Mouse (Mus musculus): ENCODE measurements at regions not wholly inside any gene's neighbourhood (a gene's known extent, or its start where the extent isn't known, plus 50 kb on each side); places are given as distances from the start of the nearest gene placed in this dataset.

DNA sequence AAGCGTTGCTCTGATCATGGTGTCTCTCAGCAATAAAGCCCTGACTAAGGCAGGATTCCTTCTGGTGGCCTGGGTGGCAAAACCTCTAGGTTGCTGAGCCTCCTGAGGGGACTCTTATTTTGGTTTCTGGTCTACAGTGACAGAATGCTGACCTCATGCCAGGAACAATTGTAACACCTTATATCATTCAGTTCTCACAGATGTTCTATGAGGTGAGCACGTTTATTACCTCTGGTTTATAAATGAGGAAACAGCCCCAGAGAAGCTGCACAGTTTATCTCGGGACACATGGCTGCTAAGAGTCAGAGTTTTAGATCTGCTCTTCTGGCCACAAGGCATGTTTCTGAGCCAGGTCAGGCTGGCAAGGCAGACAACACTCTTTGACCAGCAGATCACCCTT, 324.3 kb downstream of the Bcl11a start:
- Histone ChIP-seq H3K9ac (ENCODE audit: low read length) (no peak overlapping the region), H3K4me1 (ENCODE audit: control insufficient read depth, insufficient read depth, low read length) (no peaks in the 10 kb centered on the region), H3K4me2 (ENCODE audit: low read depth, low read length) (no peak overlapping the region), H3K27me3 (ENCODE audit: control insufficient read depth, insufficient read depth, low read length) (no peaks in the 10 kb centered on the region), H3K27ac (ENCODE audit: low read length) (no peak overlapping the region), H3K4me3 (ENCODE audit: low read length) (no peak overlapping the region), H3K36me3 (ENCODE audit: control insufficient read depth, insufficient read depth) (no peaks in the 10 kb centered on the region), H3K9me3 (replicated peaks; ENCODE audit: control insufficient read depth, low read length) (no peaks in the 10 kb centered on the region)
- ATAC-seq (replicated peaks; ENCODE audit: extremely low read depth, insufficient read depth, low FRiP score), result no peak
- 35% methylated on average over 3 of the region's 3 CpGs for WGBS

DNA sequence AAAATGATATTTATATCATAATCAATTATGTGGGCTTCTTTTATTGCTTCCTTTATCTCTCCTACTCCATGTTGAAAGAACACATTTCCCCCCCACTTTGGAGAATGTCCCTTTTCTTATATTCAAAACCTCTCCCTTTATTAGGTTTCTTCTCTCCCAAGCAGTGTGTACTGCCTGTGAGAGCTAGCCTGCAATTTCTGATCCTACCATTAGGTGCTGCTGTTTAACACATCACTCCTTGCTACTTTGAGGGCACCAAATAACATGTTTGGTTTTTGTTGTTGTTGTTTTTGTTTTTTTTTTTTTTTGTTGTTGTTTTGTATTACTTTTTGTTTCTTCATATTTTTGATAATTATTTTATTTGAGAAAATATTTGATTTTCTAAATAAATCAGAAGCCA, 336.9 kb downstream of the Bcl11a start:
- no peak for ATAC-seq (replicated peaks; ENCODE audit: extremely low read depth, insufficient read depth, low FRiP score)
- no peaks in the 10 kb centered on the region for H3K4me1 ChIP-seq (ENCODE audit: control insufficient read depth, insufficient read depth, low read length)
- H3K4me2 ChIP-seq (ENCODE audit: low read depth, low read length), result no peak overlapping the region
- no peaks in the 10 kb centered on the region for H3K36me3 ChIP-seq (ENCODE audit: control insufficient read depth, insufficient read depth)
- H3K27me3 ChIP-seq (ENCODE audit: control insufficient read depth, insufficient read depth, low read length), result no peaks in the 10 kb centered on the region
- H3K27ac ChIP-seq (ENCODE audit: low read length), result no peak overlapping the region
- no peak overlapping the region for H3K4me3 ChIP-seq (ENCODE audit: low read length)
- peaks cover 6% of the 10 kb centered on the region for H3K9me3 ChIP-seq (replicated peaks; ENCODE audit: control insufficient read depth, low read length)
- no peak overlapping the region for H3K9ac ChIP-seq (ENCODE audit: low read length)

DNA sequence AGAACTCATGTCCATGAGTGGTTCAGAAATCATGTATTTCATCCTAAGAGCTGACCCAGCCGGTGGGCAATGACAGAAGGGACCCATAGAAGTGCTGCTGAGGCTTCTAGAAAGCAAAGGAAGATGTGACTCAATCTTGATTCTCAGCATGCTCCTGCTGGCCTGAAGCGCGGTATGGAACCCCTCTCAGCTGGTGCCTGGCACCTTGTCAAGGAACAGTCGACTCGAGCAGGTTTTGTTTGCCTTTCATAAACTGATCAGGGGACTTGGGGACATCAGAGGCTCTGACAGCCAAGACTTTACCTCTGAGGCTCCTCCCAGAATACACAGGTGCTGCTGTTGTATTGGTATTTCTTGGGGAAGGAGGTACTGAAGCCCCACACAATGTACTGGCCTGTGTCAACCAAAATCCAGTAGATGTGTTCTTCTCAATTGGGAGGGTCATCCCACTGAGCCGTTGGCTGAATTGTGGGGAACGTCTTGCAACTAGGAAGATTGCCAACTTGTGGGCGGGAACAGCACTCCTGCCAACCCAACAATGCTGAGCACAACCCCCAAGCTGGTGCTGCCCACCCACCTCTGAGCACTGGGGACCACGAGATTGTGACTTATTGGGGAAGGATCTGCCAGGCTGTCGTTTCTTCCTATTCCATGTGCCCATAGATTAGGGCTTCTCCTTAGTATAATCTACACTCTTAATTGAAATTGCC, 344.4 kb downstream of the Bcl11a start:
- 79% methylated on average over 10 of the region's 10 CpGs for WGBS
- no peaks in the 10 kb centered on the region for H3K27me3 ChIP-seq (ENCODE audit: control insufficient read depth, insufficient read depth, low read length)
- ATAC-seq (replicated peaks; ENCODE audit: extremely low read depth, insufficient read depth, low FRiP score), result no peak

DNA sequence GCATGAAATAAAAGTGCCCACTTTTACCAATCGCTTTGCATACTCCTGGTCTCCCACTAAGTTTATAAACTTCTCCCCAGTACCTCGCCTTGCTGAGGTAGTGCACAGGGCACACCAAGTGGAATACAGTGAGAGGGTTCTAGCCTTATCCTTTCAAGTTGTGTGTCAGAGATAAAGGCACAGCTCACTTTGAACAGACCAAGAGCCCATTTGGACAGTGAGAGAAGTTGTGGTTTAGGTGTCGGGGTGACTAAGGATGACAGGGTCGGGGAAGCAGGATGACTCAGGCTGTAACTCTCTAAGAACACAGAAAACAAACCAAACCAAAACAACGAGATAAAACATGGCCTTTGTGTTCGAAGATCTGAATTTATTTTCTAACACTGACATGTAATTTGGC, 345.4 kb downstream of the Bcl11a start:
- Histone ChIP-seq H3K4me2 (ENCODE audit: low read depth, low read length) (no peak overlapping the region), H3K4me1 (ENCODE audit: control insufficient read depth, insufficient read depth, low read length) (no peaks in the 10 kb centered on the region)
- ATAC-seq (replicated peaks; ENCODE audit: extremely low read depth, insufficient read depth, low FRiP score), result no peak

More for the DNA sequence above, 344.4 kb downstream of the Bcl11a start:
- no peaks in the 10 kb centered on the region for H3K36me3 ChIP-seq (ENCODE audit: control insufficient read depth, insufficient read depth)
- peaks cover 6% of the 10 kb centered on the region for H3K9me3 ChIP-seq (replicated peaks; ENCODE audit: control insufficient read depth, low read length)
- no peaks in the 10 kb centered on the region for H3K4me1 ChIP-seq (ENCODE audit: control insufficient read depth, insufficient read depth, low read length)
- no peak overlapping the region for H3K27ac ChIP-seq (ENCODE audit: low read length)
- no peak overlapping the region for H3K4me2 ChIP-seq (ENCODE audit: low read depth, low read length)
- H3K4me3 ChIP-seq (ENCODE audit: low read length), result no peak overlapping the region
- no peak overlapping the region for H3K9ac ChIP-seq (ENCODE audit: low read length)

DNA sequence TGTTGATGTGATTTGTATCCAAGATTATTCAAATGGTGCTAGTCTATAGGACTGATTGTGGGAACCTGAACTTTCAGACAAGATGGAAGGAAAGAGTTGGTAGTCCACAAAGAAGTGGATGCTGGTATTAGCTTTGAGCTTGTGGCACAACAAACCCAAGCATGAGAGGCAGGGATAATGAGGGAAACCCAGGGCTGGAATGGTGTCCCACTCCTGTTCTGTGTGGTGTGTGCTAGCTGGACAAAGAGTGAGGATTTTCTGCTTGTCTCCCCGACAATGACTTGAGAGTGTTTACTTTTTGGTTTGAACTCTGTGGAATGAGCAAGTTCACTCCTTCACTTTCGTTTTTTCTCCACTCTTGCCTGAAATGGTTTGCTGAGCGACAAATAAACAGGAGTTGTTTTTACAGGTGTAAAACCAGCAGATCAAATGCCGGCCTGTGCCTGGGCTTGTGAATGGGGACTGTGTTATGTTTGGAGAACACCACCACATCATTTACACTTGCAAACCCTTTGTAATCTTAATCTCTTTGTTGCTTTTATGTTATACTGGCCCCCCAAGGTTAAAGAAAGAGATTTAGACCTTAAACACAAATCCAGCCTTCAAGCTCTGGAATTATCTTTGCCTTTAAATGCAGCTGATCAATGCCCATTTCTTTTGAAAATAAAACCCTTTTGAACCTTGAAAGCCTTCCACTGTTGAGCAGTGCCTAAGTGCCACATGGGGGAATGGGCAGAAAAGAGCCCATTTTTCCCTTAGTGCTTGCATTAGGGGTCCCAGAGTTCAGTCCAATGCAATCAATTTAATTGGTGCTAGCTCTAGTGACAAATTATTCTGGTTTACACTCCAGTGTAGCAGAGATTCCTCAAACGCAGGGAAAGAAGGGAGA, 349.4 kb downstream of the Bcl11a start:
- H3K9ac ChIP-seq (ENCODE audit: low read length), result no peak overlapping the region
- no peaks in the 10 kb centered on the region for H3K36me3 ChIP-seq (ENCODE audit: control insufficient read depth, insufficient read depth)
- WGBS, result 41% methylated on average over 5 of the region's 5 CpGs
- H3K4me3 ChIP-seq (ENCODE audit: low read length), result no peak overlapping the region
- H3K27ac ChIP-seq (ENCODE audit: low read length), result no peak overlapping the region
- no peaks in the 10 kb centered on the region for H3K27me3 ChIP-seq (ENCODE audit: control insufficient read depth, insufficient read depth, low read length)
- no peak overlapping the region for H3K4me2 ChIP-seq (ENCODE audit: low read depth, low read length)
- no peak for ATAC-seq (replicated peaks; ENCODE audit: extremely low read depth, insufficient read depth, low FRiP score)
- no peaks in the 10 kb centered on the region for H3K4me1 ChIP-seq (ENCODE audit: control insufficient read depth, insufficient read depth, low read length)
- H3K9me3 ChIP-seq (replicated peaks; ENCODE audit: control insufficient read depth, low read length), result no peaks in the 10 kb centered on the region

More for the DNA sequence above, 345.4 kb downstream of the Bcl11a start:
- Histone ChIP-seq H3K27me3 (ENCODE audit: control insufficient read depth, insufficient read depth, low read length) (no peaks in the 10 kb centered on the region), H3K27ac (ENCODE audit: low read length) (no peak overlapping the region), H3K4me3 (ENCODE audit: low read length) (no peak overlapping the region), H3K9me3 (replicated peaks; ENCODE audit: control insufficient read depth, low read length) (no peaks in the 10 kb centered on the region), H3K36me3 (ENCODE audit: control insufficient read depth, insufficient read depth) (no peaks in the 10 kb centered on the region), H3K9ac (ENCODE audit: low read length) (no peak overlapping the region)
- 72% methylated on average over 6 of the region's 6 CpGs for WGBS

DNA sequence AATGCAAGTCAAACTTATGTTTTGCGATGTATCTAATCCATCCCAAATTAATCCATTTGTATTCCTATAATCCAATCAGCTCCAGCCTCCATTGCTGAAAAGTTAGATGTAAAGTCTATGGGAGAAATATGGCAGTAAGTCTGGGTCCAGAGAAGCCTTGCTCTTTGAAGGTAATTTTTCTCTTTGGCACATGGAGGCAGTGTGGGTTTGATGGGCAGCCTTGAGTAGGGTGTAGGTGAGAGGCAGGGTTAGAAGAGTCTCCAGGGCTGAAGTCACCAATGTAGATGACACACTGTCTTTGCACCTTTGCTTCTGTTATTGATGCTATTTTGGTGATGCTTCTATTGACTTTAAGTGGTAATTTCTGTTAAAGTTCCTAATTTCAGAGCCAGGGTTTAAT, 370.8 kb downstream of the Bcl11a start:
- Histone ChIP-seq H3K27ac (ENCODE audit: low read length) (no peak overlapping the region), H3K9ac (ENCODE audit: low read length) (no peak overlapping the region), H3K36me3 (ENCODE audit: control insufficient read depth, insufficient read depth) (no peaks in the 10 kb centered on the region), H3K4me1 (ENCODE audit: control insufficient read depth, insufficient read depth, low read length) (no peaks in the 10 kb centered on the region), H3K9me3 (replicated peaks; ENCODE audit: control insufficient read depth, low read length) (no peaks in the 10 kb centered on the region), H3K4me3 (ENCODE audit: low read length) (no peak overlapping the region), H3K27me3 (ENCODE audit: control insufficient read depth, insufficient read depth, low read length) (no peaks in the 10 kb centered on the region), H3K4me2 (ENCODE audit: low read depth, low read length) (no peak overlapping the region)
- no peak for ATAC-seq (replicated peaks; ENCODE audit: extremely low read depth, insufficient read depth, low FRiP score)
- 91% methylated on average over 1 of the region's 1 CpGs for WGBS

DNA sequence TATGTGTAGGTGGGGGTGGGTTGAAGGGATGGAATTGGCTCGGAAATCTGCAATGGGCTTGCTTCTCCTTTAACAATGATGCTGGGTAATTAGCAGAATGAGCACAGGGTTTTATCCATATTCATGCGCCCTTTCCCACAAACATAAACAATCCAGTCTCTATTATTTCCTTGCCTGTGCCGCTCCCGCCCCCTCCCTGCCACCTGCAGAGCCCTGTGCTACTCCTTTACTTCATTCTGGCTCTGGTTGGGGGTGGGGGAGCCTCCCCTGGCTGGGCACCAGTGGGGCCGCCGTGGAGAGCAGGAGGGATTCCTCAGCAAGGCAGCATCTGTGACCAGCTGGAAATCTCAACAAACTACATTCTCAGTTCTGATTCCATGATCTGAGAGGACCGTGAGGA, 374.4 kb downstream of the Bcl11a start:
- ATAC-seq (replicated peaks; ENCODE audit: extremely low read depth, insufficient read depth, low FRiP score), result no peak
- no peak overlapping the region for H3K27ac ChIP-seq (ENCODE audit: low read length)
- H3K9ac ChIP-seq (ENCODE audit: low read length), result no peak overlapping the region
- no peaks in the 10 kb centered on the region for H3K4me1 ChIP-seq (ENCODE audit: control insufficient read depth, insufficient read depth, low read length)
- H3K36me3 ChIP-seq (ENCODE audit: control insufficient read depth, insufficient read depth), result no peaks in the 10 kb centered on the region
- no peaks in the 10 kb centered on the region for H3K9me3 ChIP-seq (replicated peaks; ENCODE audit: control insufficient read depth, low read length)
- H3K4me3 ChIP-seq (ENCODE audit: low read length), result no peak overlapping the region
- H3K27me3 ChIP-seq (ENCODE audit: control insufficient read depth, insufficient read depth, low read length), result no peaks in the 10 kb centered on the region
- no peak overlapping the region for H3K4me2 ChIP-seq (ENCODE audit: low read depth, low read length)
- WGBS, result 70% methylated on average over 7 of the region's 7 CpGs

DNA sequence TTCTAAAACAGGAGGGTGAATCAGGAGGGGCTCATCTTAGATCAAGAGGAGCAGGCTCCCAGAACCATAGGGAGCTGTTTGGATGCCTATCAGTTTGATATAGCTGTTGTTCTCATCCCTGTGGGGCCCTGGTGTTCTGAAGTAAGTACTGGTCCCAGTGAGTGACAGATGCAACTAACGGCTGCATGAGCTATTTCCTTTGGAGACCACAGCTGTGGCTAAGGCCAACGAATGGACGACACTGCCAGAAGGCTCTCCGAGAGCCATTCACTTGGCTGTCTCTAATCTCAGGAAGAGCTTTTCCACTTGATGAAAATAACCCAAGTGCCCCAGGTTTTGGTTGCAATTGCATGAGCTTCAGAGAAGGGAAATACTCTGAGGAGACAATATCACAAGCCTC, 386.8 kb downstream of the Bcl11a start:
- no peaks in the 10 kb centered on the region for H3K9me3 ChIP-seq (replicated peaks; ENCODE audit: control insufficient read depth, low read length)
- 38% methylated on average over 4 of the region's 4 CpGs for WGBS
- H3K36me3 ChIP-seq (ENCODE audit: control insufficient read depth, insufficient read depth), result no peaks in the 10 kb centered on the region
- no peak overlapping the region for H3K4me2 ChIP-seq (ENCODE audit: low read depth, low read length)
- H3K9ac ChIP-seq (ENCODE audit: low read length), result no peak overlapping the region
- no peak overlapping the region for H3K27ac ChIP-seq (ENCODE audit: low read length)
- no peaks in the 10 kb centered on the region; the same call in 1 of the 2 replicates for H3K4me1 ChIP-seq (ENCODE audit: control insufficient read depth, insufficient read depth, low read length)
- H3K27me3 ChIP-seq (ENCODE audit: control insufficient read depth, insufficient read depth, low read length), result no peaks in the 10 kb centered on the region
- ATAC-seq (replicated peaks; ENCODE audit: extremely low read depth, insufficient read depth, low FRiP score), result no peak
- H3K4me3 ChIP-seq (ENCODE audit: low read length), result no peak overlapping the region

DNA sequence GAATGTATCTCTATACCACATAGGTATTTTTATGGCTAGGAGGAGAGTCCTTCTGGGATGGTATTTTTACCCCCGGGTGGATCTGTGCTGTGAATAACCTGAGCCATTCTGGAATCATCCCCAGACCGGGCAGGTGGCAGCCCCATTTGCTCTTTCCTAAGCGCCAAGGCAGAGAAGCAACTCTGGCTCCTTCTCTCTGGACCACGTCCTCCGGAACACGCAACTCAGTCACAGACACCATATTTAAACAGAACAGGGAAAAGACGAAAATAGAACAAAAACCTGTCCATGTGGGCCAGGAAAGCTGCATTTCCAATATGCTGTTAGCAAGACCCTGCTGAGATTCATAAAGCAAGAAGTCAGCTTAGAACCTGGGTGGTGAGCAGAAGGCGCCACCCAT, 389.6 kb downstream of the Bcl11a start:
- ATAC-seq (replicated peaks; ENCODE audit: extremely low read depth, insufficient read depth, low FRiP score), result no peak
- H3K4me3 ChIP-seq (ENCODE audit: low read length), result no peak overlapping the region
- no peaks in the 10 kb centered on the region for H3K27me3 ChIP-seq (ENCODE audit: control insufficient read depth, insufficient read depth, low read length)
- H3K4me1 ChIP-seq (ENCODE audit: control insufficient read depth, insufficient read depth, low read length), result peaks cover 3% of the 10 kb centered on the region; the same call in 1 of the 2 replicates
- 90% methylated on average over 8 of the region's 8 CpGs for whole genome bisulfite sequencing
- H3K9ac ChIP-seq (ENCODE audit: low read length), result no peak overlapping the region
- no peaks in the 10 kb centered on the region for H3K9me3 ChIP-seq (replicated peaks; ENCODE audit: control insufficient read depth, low read length)
- H3K27ac ChIP-seq (ENCODE audit: low read length), result no peak overlapping the region
- H3K36me3 ChIP-seq (ENCODE audit: control insufficient read depth, insufficient read depth), result no peaks in the 10 kb centered on the region
- H3K4me2 ChIP-seq (ENCODE audit: low read depth, low read length), result no peak overlapping the region

Data from heart, embryonic 16.5 days (tissue).